Mouse (Mus musculus): ENCODE data around the gene Dusp8. TPM values are rescaled to one million over a fixed set of nuclear protein-coding genes. Genes with fewer than 3 reads are reported as not detected.
"Not testable (repeated sequence)": the region's sequence is repeated elsewhere in the genome, so short reads cannot be mapped to it uniquely, and the experiment has no call there.

Dusp8 gene
- total RNA-seq (2021): 10 to 100 TPM; 32.5 to 43.4 TPM
- long read RNA-seq, experiment 1, full-length matches to known transcripts: 1 of 14 reads
- long read RNA-seq, experiment 1, partial matches to known transcripts: 0 of 14 reads
- long read RNA-seq, experiment 1, other reads (novel, unspliced or antisense): 13 of 14 reads
- long read RNA-seq, experiment 2, partial matches to known transcripts: 0 of 14 reads
- long read RNA-seq, experiment 2, other reads (novel, unspliced or antisense): 14 of 14 reads

DNA sequence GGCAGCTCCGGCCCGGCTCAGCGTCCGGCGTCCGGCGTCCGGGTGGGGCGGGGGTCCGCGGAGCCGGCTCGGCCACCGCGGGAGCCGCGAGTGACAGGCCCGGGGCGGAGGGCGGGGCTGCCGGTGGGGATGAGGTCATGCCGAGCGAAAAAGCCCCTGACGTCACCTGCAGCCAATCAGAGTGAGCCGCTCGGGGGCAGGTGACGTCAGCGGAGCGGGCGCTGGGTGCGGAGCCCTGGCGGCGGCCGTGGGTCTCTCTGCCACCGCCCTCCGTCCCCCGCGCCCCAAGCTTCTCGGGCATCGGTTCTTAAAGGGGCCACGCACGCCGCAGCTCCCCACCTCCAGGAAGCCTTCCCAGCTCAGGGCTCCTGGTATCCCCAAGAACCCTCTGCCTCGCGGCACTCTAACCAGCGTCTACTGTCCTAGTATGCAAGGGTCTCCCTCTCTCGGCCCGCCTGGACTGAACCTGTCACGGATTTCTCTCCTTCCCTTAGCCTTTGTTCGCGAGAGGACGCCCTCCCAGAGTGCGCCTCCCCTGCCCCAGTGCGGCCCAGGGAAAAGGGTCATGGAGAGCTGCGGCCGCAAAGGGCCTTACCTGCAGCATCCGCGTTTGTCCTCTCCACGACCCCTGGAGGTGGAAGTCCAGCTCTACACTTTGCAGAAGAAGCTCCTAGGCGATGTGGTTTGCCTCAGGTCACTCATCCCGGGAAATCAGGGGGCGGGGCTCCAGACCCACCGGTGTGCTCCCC lies at the start of gene Dusp8:
TSS of gene Dusp8 (minus strand) at position 661 of the 749 bp plus-strand sequence.
- peak; percentile 85 to 90 for DNase-seq
- intact Hi-C loops (cut with DNase I): loop anchor here (2.0 to 5.0 kb wide), 2 partner anchors 15 to 33 kb away; partner anchors contain the start of gene Mob2

DNA sequence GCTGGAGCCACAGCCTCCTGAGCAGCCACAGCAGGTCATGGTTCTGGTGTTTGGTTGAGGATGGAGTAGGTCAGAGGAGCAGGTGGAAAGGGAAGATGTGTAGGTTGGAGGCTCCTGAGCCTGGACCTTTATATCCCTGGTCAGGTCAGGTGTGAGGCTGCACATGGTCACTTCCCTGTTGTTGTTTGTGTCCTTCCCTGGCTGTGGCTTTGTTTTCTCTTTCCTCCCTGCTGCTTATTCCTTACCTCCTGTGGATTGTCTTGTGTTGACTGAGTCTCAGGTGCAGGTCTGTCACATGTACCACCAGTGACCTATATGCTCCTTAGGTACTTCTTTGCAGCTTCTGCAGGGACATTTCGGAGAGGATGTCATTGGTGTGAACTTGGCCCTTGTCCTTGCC lies 48.9 kb upstream of the Dusp8 start, which contains the start of gene Gm45337:
TSS of gene Gm45337 (minus strand) at position 101 of the 400 bp plus-strand sequence.
- DNase-seq: no peak
- intact Hi-C loops (cut with DNase I): no loop called here

- intact Hi-C loops (cut with DNase I); DNase-seq: not testable (repeated sequence)
These were observed 47.9 kb upstream of the Dusp8 start for GRCm38 (mm10) chr7:142143506-142144010.

DNA sequence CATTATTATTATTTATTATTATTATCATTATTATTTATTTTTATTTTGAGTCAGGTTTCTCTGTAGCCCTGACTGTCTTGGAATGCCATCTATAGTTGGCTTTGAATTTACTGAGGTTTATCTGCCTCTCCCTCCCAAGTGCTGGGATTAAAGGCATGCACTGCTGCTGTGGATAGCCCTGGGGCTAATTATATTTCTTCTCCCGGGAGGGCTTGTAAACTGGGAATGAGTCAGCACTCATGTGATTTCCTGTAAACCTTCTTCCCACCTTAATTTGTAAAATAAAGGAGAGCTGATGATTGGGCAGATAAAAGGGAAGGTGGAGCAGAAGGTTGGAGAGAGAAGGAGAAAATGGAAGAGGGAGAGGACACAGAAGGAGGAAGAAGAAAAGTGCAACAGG lies 45.1 kb upstream of the Dusp8 start:
- DNase-seq: no peak
- intact Hi-C loops (cut with DNase I): no loop called here

DNA sequence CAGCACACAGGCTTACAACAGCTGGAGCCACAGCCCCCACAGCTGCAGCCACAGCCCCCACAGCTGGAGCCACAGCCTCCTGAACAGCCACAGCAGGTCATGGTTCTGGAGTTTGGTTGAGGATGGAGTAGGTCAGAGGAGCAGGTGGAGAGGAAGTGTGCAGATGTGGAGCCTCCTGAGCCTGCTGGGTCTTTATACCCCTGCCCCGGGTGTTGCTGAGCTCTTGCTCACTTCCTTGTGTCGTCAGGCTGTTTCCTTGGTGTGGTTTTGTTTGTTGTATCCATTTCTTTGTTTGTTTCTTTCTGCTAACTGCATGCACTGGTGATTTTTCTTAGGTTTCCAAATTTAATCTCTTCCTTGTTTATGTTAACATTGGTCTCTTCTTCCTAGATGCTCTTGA lies 40.3 kb upstream of the Dusp8 start, which contains the start of gene Gm39115:
TSS of gene Gm39115 (minus strand) at position 101 of the 400 bp plus-strand sequence.
- DNase-seq; intact Hi-C loops (cut with DNase I): not testable (repeated sequence)

DNA sequence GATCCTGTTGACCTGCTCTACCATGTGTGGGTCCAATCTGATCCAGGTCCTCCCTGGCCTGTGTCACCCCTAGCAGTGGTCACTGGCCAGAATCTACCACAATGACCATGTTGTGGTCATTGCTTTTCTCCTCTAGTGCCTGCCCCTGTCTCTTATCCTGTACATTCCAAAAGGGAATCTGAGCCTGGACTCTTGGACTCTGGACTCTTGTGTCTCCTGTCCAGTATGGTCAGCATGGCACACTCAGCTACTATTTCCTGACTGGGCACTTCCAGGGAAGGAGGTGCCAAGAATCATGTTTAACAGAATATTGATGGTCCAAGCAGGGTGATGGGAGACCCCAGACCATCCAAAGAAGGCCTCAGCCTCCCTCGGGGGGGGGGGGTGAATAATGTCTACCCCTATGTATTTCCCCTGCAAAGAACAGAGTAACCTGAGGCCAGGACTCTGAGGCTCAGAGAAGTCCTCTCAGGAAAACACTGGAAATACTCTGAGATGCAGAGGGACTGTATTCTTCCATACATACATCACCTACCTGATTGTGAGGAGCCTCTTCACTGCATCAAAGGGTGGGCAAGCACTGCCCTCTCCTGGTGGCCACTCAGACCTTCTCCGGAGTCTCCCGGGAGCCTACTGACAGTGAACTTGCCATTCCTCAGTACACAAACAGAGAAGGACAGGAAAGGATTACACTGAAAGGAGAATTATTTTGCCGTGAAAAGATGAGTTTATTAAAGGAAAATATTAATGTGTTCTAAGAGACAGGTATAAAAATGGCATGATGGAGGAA lies 38.8 kb upstream of the Dusp8 start:
- no peak for DNase-seq

DNA sequence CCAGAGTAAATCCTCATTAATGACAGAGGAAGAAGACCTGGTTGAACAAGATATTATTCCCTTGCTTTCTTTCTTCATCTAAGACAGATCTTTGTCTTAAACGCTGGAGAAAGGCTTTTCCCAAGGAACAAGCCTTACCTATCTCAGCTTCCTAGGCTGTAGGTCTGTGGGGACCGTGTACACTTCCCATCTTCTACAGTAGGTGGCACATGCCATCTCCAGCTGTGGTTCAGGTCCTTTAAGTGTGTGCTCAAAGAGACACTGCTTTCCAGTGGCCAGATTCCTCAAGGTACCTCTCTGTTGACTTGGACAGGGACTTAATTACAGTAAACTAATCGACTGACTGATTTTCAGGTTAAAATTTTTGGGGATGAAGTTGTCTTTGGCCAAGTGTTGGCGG lies 33.2 kb upstream of the Dusp8 start:
- intact Hi-C loops (cut with DNase I): no loop called here
- DNase-seq: no peak

More for the DNA sequence above, 38.8 kb upstream of the Dusp8 start:
- intact Hi-C loops (cut with DNase I): no loop called here

DNA sequence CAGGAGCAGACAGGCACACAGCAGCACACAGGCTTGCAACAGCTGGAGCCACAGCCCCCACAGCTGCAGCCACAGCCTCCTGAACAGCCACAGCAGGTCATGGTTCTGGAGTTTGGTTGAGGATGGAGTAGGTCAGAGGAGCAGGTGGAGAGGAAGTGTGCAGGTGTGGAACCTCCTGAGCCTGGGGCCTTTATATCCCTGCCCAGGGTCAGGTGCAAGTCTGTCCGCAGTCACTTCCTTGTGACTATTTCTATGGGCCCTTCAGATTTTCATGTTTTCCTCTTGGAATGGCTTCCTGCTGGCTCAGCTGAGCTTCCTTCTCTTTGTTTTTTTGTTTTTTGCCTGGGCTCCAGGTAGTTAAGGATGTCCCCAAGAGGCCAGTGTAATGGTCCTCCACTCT lies 25.0 kb upstream of the Dusp8 start, which contains the start of gene Gm45618:
TSS of gene Gm45618 (minus strand) at position 101 of the 400 bp plus-strand sequence.
- DNase-seq; intact Hi-C loops (cut with DNase I): not testable (repeated sequence)

DNA sequence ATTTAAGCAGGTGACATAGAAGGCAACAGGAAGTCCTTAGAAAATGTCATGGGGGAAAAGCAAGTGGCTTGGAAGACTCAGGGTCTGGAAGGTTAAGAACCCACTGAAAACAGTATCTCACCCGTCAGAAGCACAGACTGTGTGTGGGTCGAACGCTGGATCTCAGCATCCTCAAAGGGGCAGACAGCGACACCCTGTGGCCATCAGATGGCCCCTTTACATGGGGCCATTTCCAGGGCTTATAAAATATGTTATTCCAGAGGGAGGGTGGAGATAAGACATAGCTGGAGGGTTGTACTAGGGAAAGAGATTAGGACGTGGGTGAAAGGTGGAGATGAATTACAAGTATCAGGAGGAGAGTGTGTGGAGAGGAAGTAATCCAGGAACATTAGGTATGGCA lies 24.0 kb upstream of the Dusp8 start:
- intact Hi-C loops (cut with DNase I): no loop called here

DNA sequence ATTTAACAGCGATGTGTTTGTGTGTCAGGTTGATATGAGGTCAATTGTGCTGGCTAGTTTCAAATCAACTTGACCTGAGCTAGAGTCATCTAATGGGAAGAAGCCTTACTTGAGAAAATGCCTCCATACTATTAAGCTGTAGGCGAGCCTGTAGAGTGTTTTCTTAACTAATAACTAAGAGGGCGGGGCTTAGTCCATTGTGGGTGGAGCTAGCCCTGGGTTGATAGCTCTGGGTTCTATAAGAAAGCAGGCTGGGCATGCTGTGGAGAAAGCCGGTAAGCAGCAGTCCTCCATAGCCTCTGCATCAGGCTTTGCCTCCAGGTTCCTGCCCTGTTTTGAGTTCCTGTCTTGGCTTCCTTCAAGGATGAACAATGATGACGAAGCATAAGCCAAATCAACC lies 9.1 kb upstream of the Dusp8 start:
- DNase-seq: no peak
- intact Hi-C loops (cut with DNase I): no loop called here

More for the DNA sequence above, 24.0 kb upstream of the Dusp8 start:
- no peak for DNase-seq

GRCm38 (mm10) chr7:142097776-142098175 lies 2.1 kb upstream of the Dusp8 start:
- DNase-seq: peak; percentile 67 to 71
- intact Hi-C loops (cut with DNase I): loop anchor here (1.0 to 5.0 kb wide), 3 partner anchors 26 to 79 kb away; partner anchors contain the start of gene Mob2

DNA sequence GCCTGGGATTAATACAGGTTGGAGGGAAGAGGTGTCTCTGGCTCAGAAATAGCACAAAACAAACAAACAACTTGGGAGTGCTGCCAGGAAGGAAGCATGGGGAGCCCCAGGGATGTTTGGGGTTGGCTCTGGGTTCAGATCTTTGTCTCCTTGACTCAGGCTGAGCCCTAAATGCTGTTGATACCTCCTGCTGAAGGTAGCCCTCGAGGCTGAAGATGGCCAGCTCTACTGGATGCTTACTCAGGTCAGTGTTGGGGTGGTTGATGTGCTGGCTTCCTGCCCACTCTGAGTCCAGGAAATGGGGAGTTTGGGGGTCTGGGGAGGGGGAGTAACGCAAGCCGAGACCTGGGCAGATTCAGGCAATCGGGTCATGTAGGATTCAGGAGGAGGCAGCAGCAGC lies 1.1 kb upstream of the Dusp8 start:
- intact Hi-C loops (cut with DNase I): loop anchor here (1.0 to 5.0 kb wide), 3 partner anchors 25 to 78 kb away; partner anchors contain the start of gene Mob2
- no peak for DNase-seq

- DNase-seq: no peak
- intact Hi-C loops (cut with DNase I): loop anchor here (2.0 to 5.0 kb wide), 2 partner anchors 14 to 32 kb away; partner anchors contain the start of gene Mob2
These were observed 1.1 kb downstream of the Dusp8 start for GRCm38 (mm10) chr7:142094301-142095143.

DNA sequence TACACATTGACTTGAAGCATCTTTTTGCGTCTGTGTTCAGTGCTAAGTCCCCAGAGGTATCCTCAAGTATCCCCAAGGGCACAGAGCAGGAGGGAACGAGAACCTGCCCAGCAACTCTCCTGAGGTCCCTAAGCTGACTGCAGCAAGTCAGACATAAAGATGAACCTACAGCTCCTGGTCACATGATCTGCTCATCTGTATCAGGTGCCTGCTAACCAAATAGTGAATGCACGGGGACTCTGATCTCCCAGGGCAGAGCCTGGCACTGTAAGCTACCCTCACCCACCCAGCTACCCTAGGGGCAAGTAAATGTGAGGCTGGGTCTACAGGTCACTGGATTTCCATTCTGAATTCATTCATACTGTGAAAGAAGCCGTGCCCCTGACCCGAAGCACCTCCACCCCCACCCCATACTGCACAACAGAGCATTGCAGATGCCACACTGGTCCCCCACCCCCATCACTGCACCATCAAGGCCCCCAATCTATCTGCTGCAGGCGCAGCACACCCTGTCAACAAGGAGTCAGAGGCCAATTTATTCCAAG lies 1.9 kb downstream of the Dusp8 start:
- DNase-seq: no peak
- intact Hi-C loops (cut with DNase I): loop anchor here (2.0 kb wide), 1 partner anchor 13 kb away; no protein-coding TSS in a partner anchor

- intact Hi-C loops (cut with DNase I): no loop called here
- no peak for DNase-seq
These were observed 2.7 kb downstream of the Dusp8 start for GRCm38 (mm10) chr7:142092991-142093390.

- intact Hi-C loops (cut with DNase I): no loop called here
- DNase-seq: no peak
These were observed 3.8 kb downstream of the Dusp8 start for GRCm38 (mm10) chr7:142091848-142092247.

- intact Hi-C loops (cut with DNase I): no loop called here
- no peak for DNase-seq
These were observed 5.8 kb downstream of the Dusp8 start for GRCm38 (mm10) chr7:142089648-142090447.

DNA sequence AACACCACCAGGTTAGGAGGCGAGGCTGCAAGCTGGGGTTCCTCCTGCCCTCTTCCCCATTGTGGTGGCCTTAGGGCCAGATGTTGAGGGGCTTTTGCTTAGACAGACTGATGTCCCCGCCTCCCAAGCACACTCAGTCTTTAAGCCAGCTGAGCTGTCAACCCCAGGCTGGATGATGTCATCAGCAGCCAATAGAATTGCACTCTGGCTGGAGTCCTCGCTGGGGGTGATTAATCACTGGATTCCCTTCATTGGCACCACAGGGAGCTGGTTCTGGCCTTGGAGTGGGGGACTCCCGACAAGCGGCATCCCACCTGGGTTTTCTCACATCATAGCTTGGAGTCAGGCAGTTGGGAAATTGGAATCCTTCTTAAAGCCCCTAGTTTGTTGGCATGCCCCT lies 6.8 kb downstream of the Dusp8 start:
- DNase-seq: no peak
- intact Hi-C loops (cut with DNase I): no loop called here

Data from gastrocnemius, postnatal 36 days (tissue).